Mouse (Mus musculus): ENCODE measurements around the gene Mob3a. TPM values are rescaled to one million over a fixed set of nuclear protein-coding genes. Genes with fewer than 3 reads are reported as not detected.

Gene Mob3a
- polyA plus RNA-seq, 1 experiment, result 34.2 TPM

GRCm38 (mm10) chr10:80742180-80742978 is 40.6 kb upstream of the Mob3a start, which contains the start of gene Ap3d1:
TSS of gene Ap3d1 (minus strand) at chr10:80742264.
- Histone ChIP-seq H3K36me3 (ENCODE audit: control insufficient read depth, insufficient read depth) (peaks cover 15% of the 10 kb centered on the region), H3K79me2 (ENCODE audit: control insufficient read depth, insufficient read depth) (peaks cover 47% of the 10 kb centered on the region), H3K79me3 (ENCODE audit: low read depth) (peaks cover 45% of the 10 kb centered on the region), H3ac (ENCODE audit: control insufficient read depth, insufficient read length, low read depth) (peak within 1 kb of the TSS; percentile 98), H3K27me3 (ENCODE audit: control insufficient read depth, insufficient read depth, insufficient read length) (no peaks in the 10 kb centered on the region), H3K4me3 (ENCODE audit: insufficient read depth, poor library complexity, severe bottlenecking) (peak within 1 kb of the TSS; percentile 96)
- TF ChIP-seq MAX (IDR thresholded peaks at IDR 0.05) (peak; percentile 74), FOSL1 (IDR thresholded peaks at IDR 0.05; ENCODE audit: insufficient read depth, low read length, poor library complexity, severe bottlenecking) (no peak), USF1 (IDR thresholded peaks at IDR 0.05; ENCODE audit: low read depth) (peak; percentile 80)

DNA sequence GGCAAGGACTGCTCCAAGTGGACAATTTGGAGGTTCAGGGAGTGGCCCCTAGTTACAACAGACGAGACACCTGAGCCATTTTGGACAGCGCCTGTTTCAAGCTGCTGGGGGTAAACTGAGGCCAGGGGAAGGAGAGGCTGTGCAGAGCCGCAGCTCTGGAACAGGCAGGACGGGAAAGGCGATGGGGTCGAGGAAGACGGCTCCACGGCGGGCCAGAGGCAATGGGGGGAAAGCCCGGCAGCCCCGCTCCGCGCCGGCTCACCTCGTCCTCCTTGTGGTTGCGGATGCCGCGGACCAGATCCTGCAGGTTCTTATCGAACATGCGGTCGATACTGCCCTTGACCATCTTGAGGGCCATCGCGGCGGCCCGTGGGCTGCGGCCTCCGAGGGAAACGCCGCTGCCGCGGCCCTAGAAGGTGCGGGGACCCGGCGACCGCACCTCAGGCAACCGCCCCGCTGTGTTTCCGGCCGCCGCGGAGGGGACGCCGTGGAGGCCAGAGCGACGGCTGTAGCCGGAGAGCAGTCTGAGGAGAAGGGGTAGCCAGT is 39.9 kb upstream of the Mob3a start:
- H3ac ChIP-seq (ENCODE audit: control insufficient read depth, insufficient read length, low read depth), result peak overlapping the region; percentile 98
- peaks cover 54% of the 10 kb centered on the region for H3K79me2 ChIP-seq (ENCODE audit: control insufficient read depth, insufficient read depth)
- H3K4me3 ChIP-seq (ENCODE audit: insufficient read depth, poor library complexity, severe bottlenecking), result peak overlapping the region; percentile 96
- TF ChIP-seq MAX (IDR thresholded peaks at IDR 0.05), result no peak
- no peak for TF ChIP-seq USF1 (IDR thresholded peaks at IDR 0.05; ENCODE audit: low read depth)
- no peak for TF ChIP-seq CEBPB (IDR thresholded peaks at IDR 0.05; ENCODE audit: low read depth)
- TF ChIP-seq MYOG (IDR thresholded peaks at IDR 0.05; ENCODE audit: control insufficient read depth, extremely low read depth, insufficient read length), result no peak
- TF ChIP-seq MYOD1 (IDR thresholded peaks at IDR 0.05; ENCODE audit: control insufficient read depth, insufficient read length, low read depth), result no peak
- TF ChIP-seq FOSL1 (IDR thresholded peaks at IDR 0.05; ENCODE audit: insufficient read depth, low read length, poor library complexity, severe bottlenecking), result no peak
- no peak for TF ChIP-seq CTCF (IDR thresholded peaks at IDR 0.05; ENCODE audit: control insufficient read depth, insufficient read depth, insufficient read length)
- H3K27me3 ChIP-seq (ENCODE audit: control insufficient read depth, insufficient read depth, insufficient read length), result no peaks in the 10 kb centered on the region
- H3K79me3 ChIP-seq (ENCODE audit: low read depth), result peaks cover 51% of the 10 kb centered on the region
- H3K36me3 ChIP-seq (ENCODE audit: control insufficient read depth, insufficient read depth), result peaks cover 22% of the 10 kb centered on the region

DNA sequence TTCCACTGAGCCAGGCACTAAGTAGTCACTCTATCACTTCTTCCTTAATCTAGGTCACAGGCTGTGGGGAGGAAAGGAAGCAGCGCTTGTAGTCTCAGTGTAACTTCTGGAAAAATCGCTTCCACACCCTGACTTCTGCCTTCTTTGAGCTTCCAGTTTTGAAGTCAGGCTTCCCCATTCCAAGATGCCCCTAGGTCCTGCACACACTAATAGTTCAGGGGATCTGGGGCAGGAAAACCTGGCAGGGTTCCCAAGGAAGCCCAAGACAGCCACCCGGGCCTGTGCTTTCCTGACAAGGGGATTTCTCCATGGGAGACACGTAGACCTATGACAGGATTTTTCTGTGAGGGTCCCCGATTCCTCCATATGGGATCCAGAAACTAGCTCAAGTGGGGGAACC is 39.4 kb upstream of the Mob3a start:
- H3K27me3 ChIP-seq (ENCODE audit: control insufficient read depth, insufficient read depth, insufficient read length), result no peaks in the 10 kb centered on the region
- peak overlapping the region; percentile 96 for H3K4me3 ChIP-seq (ENCODE audit: insufficient read depth, poor library complexity, severe bottlenecking)
- H3K36me3 ChIP-seq (ENCODE audit: control insufficient read depth, insufficient read depth), result peaks cover 24% of the 10 kb centered on the region
- H3ac ChIP-seq (ENCODE audit: control insufficient read depth, insufficient read length, low read depth), result peak overlapping the region; percentile 98
- peaks cover 56% of the 10 kb centered on the region for H3K79me3 ChIP-seq (ENCODE audit: low read depth)
- no peak for TF ChIP-seq MAX (IDR thresholded peaks at IDR 0.05)
- no peak for TF ChIP-seq MYOG (IDR thresholded peaks at IDR 0.05; ENCODE audit: control insufficient read depth, extremely low read depth, insufficient read length)
- TF ChIP-seq MYOD1 (IDR thresholded peaks at IDR 0.05; ENCODE audit: control insufficient read depth, insufficient read length, low read depth), result no peak
- no peak for TF ChIP-seq CEBPB (IDR thresholded peaks at IDR 0.05; ENCODE audit: low read depth)
- no peak for TF ChIP-seq CTCF (IDR thresholded peaks at IDR 0.05; ENCODE audit: control insufficient read depth, insufficient read depth, insufficient read length)
- TF ChIP-seq FOSL1 (IDR thresholded peaks at IDR 0.05; ENCODE audit: insufficient read depth, low read length, poor library complexity, severe bottlenecking), result no peak
- H3K79me2 ChIP-seq (ENCODE audit: control insufficient read depth, insufficient read depth), result peaks cover 59% of the 10 kb centered on the region

DNA sequence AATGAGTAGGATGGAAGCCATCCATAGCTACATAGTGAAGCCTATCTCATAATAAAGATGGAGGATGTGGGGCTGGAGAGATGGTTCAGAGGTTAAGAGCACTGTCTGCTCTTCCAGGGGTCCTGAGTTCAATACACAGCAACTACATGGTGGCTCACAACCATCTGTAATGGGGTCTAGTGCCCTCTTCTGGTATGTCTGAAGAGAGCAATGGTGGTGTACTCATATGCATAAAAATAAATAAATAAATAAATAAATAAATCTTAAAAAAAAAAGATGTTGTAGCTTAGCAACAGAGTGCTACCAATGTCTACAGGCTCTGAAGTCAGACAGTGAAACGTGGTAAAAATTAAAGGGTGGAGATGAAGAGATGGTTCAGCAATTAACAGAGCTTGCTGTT is 36.9 kb upstream of the Mob3a start:
- Histone ChIP-seq H3K4me3 (ENCODE audit: insufficient read depth, poor library complexity, severe bottlenecking) (no peak overlapping the region), H3K36me3 (ENCODE audit: control insufficient read depth, insufficient read depth) (peaks cover 46% of the 10 kb centered on the region), H3K79me3 (ENCODE audit: low read depth) (peaks cover 73% of the 10 kb centered on the region), H3K27me3 (ENCODE audit: control insufficient read depth, insufficient read depth, insufficient read length) (no peaks in the 10 kb centered on the region), H3ac (ENCODE audit: control insufficient read depth, insufficient read length, low read depth) (no peak overlapping the region), H3K79me2 (ENCODE audit: control insufficient read depth, insufficient read depth) (peaks cover 84% of the 10 kb centered on the region)
- TF ChIP-seq USF1 (IDR thresholded peaks at IDR 0.05; ENCODE audit: low read depth) (no peak), CEBPB (IDR thresholded peaks at IDR 0.05; ENCODE audit: low read depth) (no peak)

GRCm38 (mm10) chr10:80736731-80737130 is 35.0 kb upstream of the Mob3a start:
- Histone ChIP-seq H3ac (ENCODE audit: control insufficient read depth, insufficient read length, low read depth) (no peak overlapping the region), H3K79me3 (ENCODE audit: low read depth) (peaks cover 74% of the 10 kb centered on the region), H3K79me2 (ENCODE audit: control insufficient read depth, insufficient read depth) (peaks cover 94% of the 10 kb centered on the region), H3K36me3 (ENCODE audit: control insufficient read depth, insufficient read depth) (peaks cover 49% of the 10 kb centered on the region), H3K27me3 (ENCODE audit: control insufficient read depth, insufficient read depth, insufficient read length) (no peaks in the 10 kb centered on the region), H3K4me3 (ENCODE audit: insufficient read depth, poor library complexity, severe bottlenecking) (no peak overlapping the region)
- no peak for TF ChIP-seq CTCF (IDR thresholded peaks at IDR 0.05; ENCODE audit: control insufficient read depth, insufficient read depth, insufficient read length)
- no peak for TF ChIP-seq MAX (IDR thresholded peaks at IDR 0.05)
- TF ChIP-seq FOSL1 (IDR thresholded peaks at IDR 0.05; ENCODE audit: insufficient read depth, low read length, poor library complexity, severe bottlenecking), result no peak
- no peak for TF ChIP-seq MYOG (IDR thresholded peaks at IDR 0.05; ENCODE audit: control insufficient read depth, extremely low read depth, insufficient read length)
- TF ChIP-seq MYOD1 (IDR thresholded peaks at IDR 0.05; ENCODE audit: control insufficient read depth, insufficient read length, low read depth), result no peak
- no peak for TF ChIP-seq USF1 (IDR thresholded peaks at IDR 0.05; ENCODE audit: low read depth)
- TF ChIP-seq CEBPB (IDR thresholded peaks at IDR 0.05; ENCODE audit: low read depth), result no peak

- TF ChIP-seq MYOD1 (IDR thresholded peaks at IDR 0.05; ENCODE audit: control insufficient read depth, insufficient read length, low read depth) (no peak), CEBPB (IDR thresholded peaks at IDR 0.05; ENCODE audit: low read depth) (no peak), MYOG (IDR thresholded peaks at IDR 0.05; ENCODE audit: control insufficient read depth, extremely low read depth, insufficient read length) (no peak), CTCF (IDR thresholded peaks at IDR 0.05; ENCODE audit: control insufficient read depth, insufficient read depth, insufficient read length) (no peak), MAX (IDR thresholded peaks at IDR 0.05) (no peak), USF1 (IDR thresholded peaks at IDR 0.05; ENCODE audit: low read depth) (no peak), FOSL1 (IDR thresholded peaks at IDR 0.05; ENCODE audit: insufficient read depth, low read length, poor library complexity, severe bottlenecking) (no peak)
- peaks cover 74% of the 10 kb centered on the region for H3K36me3 ChIP-seq (ENCODE audit: control insufficient read depth, insufficient read depth)
These were observed 30.9 kb upstream of the Mob3a start for GRCm38 (mm10) chr10:80732611-80733101.

More at GRCm38 (mm10) chr10:80732611-80733101, 30.9 kb upstream of the Mob3a start:
- Histone ChIP-seq H3K79me2 (ENCODE audit: control insufficient read depth, insufficient read depth) (peaks cover 53% of the 10 kb centered on the region), H3ac (ENCODE audit: control insufficient read depth, insufficient read length, low read depth) (no peak overlapping the region), H3K27me3 (ENCODE audit: control insufficient read depth, insufficient read depth, insufficient read length) (no peaks in the 10 kb centered on the region), H3K4me3 (ENCODE audit: insufficient read depth, poor library complexity, severe bottlenecking) (no peak overlapping the region), H3K79me3 (ENCODE audit: low read depth) (peaks cover 34% of the 10 kb centered on the region)

Data from C2C12 (cell line).